Mouse (Mus musculus): ENCODE measurements around the gene Krtap4-1.

DNA sequence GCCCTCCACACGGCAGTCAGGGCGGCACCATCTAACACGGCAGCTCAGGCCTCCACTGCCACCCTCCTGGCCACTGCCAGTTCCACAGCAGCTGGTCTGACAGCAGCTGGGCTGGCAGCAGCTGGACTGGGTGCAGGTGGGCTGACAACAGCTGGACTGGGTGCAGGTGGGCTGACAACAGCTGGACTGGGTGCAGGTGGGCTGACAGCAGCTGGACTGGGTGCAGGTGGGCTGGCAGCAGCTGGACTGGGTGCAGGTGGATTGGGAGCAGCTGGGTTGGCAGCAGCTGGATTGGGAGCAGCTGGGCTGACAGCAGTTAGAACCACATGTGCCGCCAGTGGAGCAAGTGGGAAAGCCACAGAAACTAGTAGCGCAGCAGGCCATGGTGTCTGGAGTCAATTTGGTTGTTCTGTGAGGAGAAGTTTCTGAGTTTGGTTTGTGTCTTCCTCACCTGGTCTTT, 44.8 kb downstream of the Krtap4-1 start, which contains the start of gene Krtap1-4:
- no peak for TF ChIP-seq USF1 (IDR thresholded peaks at IDR 0.05; ENCODE audit: low read depth)
- TF ChIP-seq CTCF (IDR thresholded peaks at IDR 0.05; ENCODE audit: control insufficient read depth, insufficient read depth, insufficient read length), result no peak
- TF ChIP-seq MYOG (IDR thresholded peaks at IDR 0.05; ENCODE audit: control insufficient read depth, extremely low read depth, insufficient read length), result no peak
- no peak for TF ChIP-seq CEBPB (IDR thresholded peaks at IDR 0.05; ENCODE audit: low read depth)
